Mouse (Mus musculus): ENCODE results near the gene Qrich1. TPM values are rescaled to one million over a fixed set of nuclear protein-coding genes. Genes with fewer than 3 reads are reported as not detected.

Gene Qrich1
- total RNA-seq, 1 experiment, result 152 TPM

- peaks cover 5 to 23% of the 10 kb centered on the region in 2 experiments for H3K4me1 ChIP-seq (ENCODE audit: control insufficient read depth in 2 of 2, insufficient read depth in 2 of 2, low read length in 2 of 2, poor library complexity in 1 of 2)
- H3K27ac ChIP-seq (ENCODE audit: insufficient read depth, low read depth, low read length, poor library complexity, severe bottlenecking), result no peak overlapping the region
- H3K4me3 ChIP-seq (ENCODE audit: insufficient read depth in 1 of 2, low read depth in 1 of 2, low read length in 2 of 2, poor library complexity in 1 of 2, severe bottlenecking in 1 of 2), result no peak overlapping the region
- no peaks in the 10 kb centered on the region for H3K36me3 ChIP-seq (ENCODE audit: control insufficient read depth, insufficient read depth, low read length, poor library complexity, severe bottlenecking)
- no peak for DNase-seq (ENCODE audit: low read depth, low spot score)
- no peak overlapping the region for H3K9ac ChIP-seq (ENCODE audit: insufficient read depth, low read depth, low read length, poor library complexity, severe bottlenecking)
- in situ Hi-C loops (cut with MboI; ENCODE audit: low sequenced_read_pairs in 2 of 2, unreplicated experiment in 2 of 2), result no loop called here
- TF ChIP-seq HCFC1 (IDR thresholded peaks at IDR 0.05; ENCODE audit: borderline replicate concordance, insufficient read depth, low read length) (no peak), ZNF384 (IDR thresholded peaks at IDR 0.05; ENCODE audit: low read depth, low read length) (no peak), ZC3H11A (IDR thresholded peaks at IDR 0.05; ENCODE audit: borderline replicate concordance, low read depth, low read length) (no peak), CHD2 (IDR thresholded peaks at IDR 0.05; ENCODE audit: low read depth, low read length) (no peak), MAFK (IDR thresholded peaks at IDR 0.05; ENCODE audit: insufficient read depth, low read depth, low read length) (no peak)
- H3K9me3 ChIP-seq (ENCODE audit: control insufficient read depth, insufficient read depth, low read depth, low read length), result no peaks in the 10 kb centered on the region
Measured at GRCm38 (mm10) chr9:108591462-108591861, 74.9 kb downstream of the Qrich1 start.

- in situ Hi-C loops (cut with MboI; ENCODE audit: low sequenced_read_pairs in 2 of 2, unreplicated experiment in 2 of 2), result no loop called here
- no peaks in the 10 kb centered on the region for H3K9me3 ChIP-seq (ENCODE audit: control insufficient read depth, insufficient read depth, low read depth, low read length)
- no peak overlapping the region for H3K9ac ChIP-seq (ENCODE audit: insufficient read depth, low read depth, low read length, poor library complexity, severe bottlenecking)
- no peak for DNase-seq (ENCODE audit: low read depth, low spot score)
- no peak for TF ChIP-seq CHD2 (IDR thresholded peaks at IDR 0.05; ENCODE audit: low read depth, low read length)
- no peaks in the 10 kb centered on the region for H3K36me3 ChIP-seq (ENCODE audit: control insufficient read depth, insufficient read depth, low read length, poor library complexity, severe bottlenecking)
- H3K4me3 ChIP-seq (ENCODE audit: insufficient read depth in 1 of 2, low read depth in 1 of 2, low read length in 2 of 2, poor library complexity in 1 of 2, severe bottlenecking in 1 of 2), result no peak overlapping the region
- H3K27ac ChIP-seq (ENCODE audit: insufficient read depth, low read depth, low read length, poor library complexity, severe bottlenecking), result no peak overlapping the region
- peaks cover 0 to 6% of the 10 kb centered on the region in 2 experiments; a peak in 2 of 4 replicates for H3K4me1 ChIP-seq (ENCODE audit: control insufficient read depth in 2 of 2, insufficient read depth in 2 of 2, low read length in 2 of 2, poor library complexity in 1 of 2)
Measured at GRCm38 (mm10) chr9:108594354-108594753, 77.7 kb downstream of the Qrich1 start.

- no peaks in the 10 kb centered on the region for H3K9me3 ChIP-seq (ENCODE audit: control insufficient read depth, insufficient read depth, low read depth, low read length)
- DNase-seq (ENCODE audit: low read depth, low spot score), result no peak
- peak within 1 kb of the TSS; percentile 74 to 84 for H3K4me3 ChIP-seq (ENCODE audit: insufficient read depth in 1 of 2, low read depth in 1 of 2, low read length in 2 of 2, poor library complexity in 1 of 2, severe bottlenecking in 1 of 2)
- in situ Hi-C loops (cut with MboI; ENCODE audit: low sequenced_read_pairs in 2 of 2, unreplicated experiment in 2 of 2), result no loop called here
- TF ChIP-seq CHD2 (IDR thresholded peaks at IDR 0.05; ENCODE audit: low read depth, low read length) (no peak), HCFC1 (IDR thresholded peaks at IDR 0.05; ENCODE audit: borderline replicate concordance, insufficient read depth, low read length) (no peak), MAFK (IDR thresholded peaks at IDR 0.05; ENCODE audit: insufficient read depth, low read depth, low read length) (no peak), ZNF384 (IDR thresholded peaks at IDR 0.05; ENCODE audit: low read depth, low read length) (no peak), ZC3H11A (IDR thresholded peaks at IDR 0.05; ENCODE audit: borderline replicate concordance, low read depth, low read length) (no peak)
- H3K36me3 ChIP-seq (ENCODE audit: control insufficient read depth, insufficient read depth, low read length, poor library complexity, severe bottlenecking), result no peaks in the 10 kb centered on the region
- peaks cover 2 to 7% of the 10 kb centered on the region in 2 experiments; a peak in 1 of 4 replicates for H3K4me1 ChIP-seq (ENCODE audit: control insufficient read depth in 2 of 2, insufficient read depth in 2 of 2, low read length in 2 of 2, poor library complexity in 1 of 2)
- peak within 1 kb of the TSS; percentile 69 for H3K9ac ChIP-seq (ENCODE audit: insufficient read depth, low read depth, low read length, poor library complexity, severe bottlenecking)
- no peak within 1 kb of the TSS for H3K27ac ChIP-seq (ENCODE audit: insufficient read depth, low read depth, low read length, poor library complexity, severe bottlenecking)
Measured at GRCm38 (mm10) chr9:108596998-108597764, 80.6 kb downstream of the Qrich1 start, which contains the start of gene P4htm. TSS of gene P4htm (minus strand) at chr9:108597667.

GRCm38 (mm10) chr9:108599021-108599566 is 82.5 kb downstream of the Qrich1 start:
- TF ChIP-seq ZC3H11A (IDR thresholded peaks at IDR 0.05; ENCODE audit: borderline replicate concordance, low read depth, low read length) (no peak), MAFK (IDR thresholded peaks at IDR 0.05; ENCODE audit: insufficient read depth, low read depth, low read length) (no peak), CHD2 (IDR thresholded peaks at IDR 0.05; ENCODE audit: low read depth, low read length) (no peak), ZNF384 (IDR thresholded peaks at IDR 0.05; ENCODE audit: low read depth, low read length) (no peak), HCFC1 (IDR thresholded peaks at IDR 0.05; ENCODE audit: borderline replicate concordance, insufficient read depth, low read length) (no peak)
- DNase-seq (ENCODE audit: low read depth, low spot score), result no peak
- no peaks in the 10 kb centered on the region for H3K9me3 ChIP-seq (ENCODE audit: control insufficient read depth, insufficient read depth, low read depth, low read length)
- H3K27ac ChIP-seq (ENCODE audit: insufficient read depth, low read depth, low read length, poor library complexity, severe bottlenecking), result no peak overlapping the region
- H3K4me1 ChIP-seq (ENCODE audit: control insufficient read depth in 2 of 2, insufficient read depth in 2 of 2, low read length in 2 of 2, poor library complexity in 1 of 2), result peaks cover 2 to 7% of the 10 kb centered on the region in 2 experiments; a peak in 2 of 4 replicates
- in situ Hi-C loops (cut with MboI; ENCODE audit: low sequenced_read_pairs in 2 of 2, unreplicated experiment in 2 of 2), result no loop called here
- no peak overlapping the region for H3K4me3 ChIP-seq (ENCODE audit: insufficient read depth in 1 of 2, low read depth in 1 of 2, low read length in 2 of 2, poor library complexity in 1 of 2, severe bottlenecking in 1 of 2)
- H3K36me3 ChIP-seq (ENCODE audit: control insufficient read depth, insufficient read depth, low read length, poor library complexity, severe bottlenecking), result peaks cover 11% of the 10 kb centered on the region
- no peak overlapping the region for H3K9ac ChIP-seq (ENCODE audit: insufficient read depth, low read depth, low read length, poor library complexity, severe bottlenecking)
